ENCODE assay signal across 18 mouse cellular contexts in the genomic region with DNA sequence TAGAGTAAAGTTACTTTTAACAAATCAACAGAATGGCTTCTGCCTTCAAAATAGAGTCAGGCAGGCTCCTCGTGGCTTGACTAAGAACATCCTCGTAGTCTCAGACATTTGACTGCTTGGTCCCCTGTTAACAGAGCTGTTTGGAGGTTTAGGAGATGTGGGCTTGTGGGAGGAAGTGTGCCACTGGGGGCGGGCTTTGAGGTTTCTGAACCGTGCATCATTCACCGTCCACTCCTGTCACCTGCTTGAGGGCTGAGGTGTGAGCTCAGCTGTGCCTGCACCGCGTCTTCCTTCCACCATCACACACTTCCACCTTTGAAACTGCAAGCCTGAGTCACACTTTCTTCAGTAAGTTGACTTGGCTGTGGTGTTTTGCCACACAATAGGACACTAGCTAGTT. TPM values are rescaled to one million over a fixed set of nuclear protein-coding genes. Genes with fewer than 3 reads are reported as not detected.
DNase-seq lines count a peak whose midpoint lies in the region; ATAC-seq and TF ChIP-seq lines count a peak whose summit lies in the region.
"Had no signal": no experiment of that assay in that cellular context is flagged by ENCODE, and none has a peak within 500 bp of the region (broad histone marks: within the 10 kb centered on the region; RNA-seq: fewer than 3 reads in every experiment).

No protein-coding gene starts in this region.

- no peak overlapping the region for H3K4me2 ChIP-seq in liver, postnatal 0 days (ENCODE audit: low read depth, low read length)
- H3K4me2 ChIP-seq in liver, embryonic 11.5 days = no peak overlapping the region
- H3K4me2 ChIP-seq: forebrain, embryonic 15.5 days; hindbrain, embryonic 13.5 days had no signal

- peak; percentile 16 for DNase-seq in liver, postnatal 0 days
- DNase-seq in liver, embryonic 11.5 days (ENCODE audit: low spot score) = no peak
- DNase-seq in naive thymus-derived CD4-positive, alpha-beta T cell, adult 2 months (ENCODE audit: low read depth) = peak; percentile 90
- DNase-seq in thymus, postnatal 0 days (ENCODE audit: low spot score) = peak; percentile 79
- no peak for DNase-seq in embryo, embryonic 10.5 days (ENCODE audit: low spot score)
- DNase-seq in cerebellum, postnatal 10 days = no peak
- no peak for DNase-seq in gastrocnemius, postnatal 10 days
- DNase-seq: kidney, postnatal 4 days; right cerebral cortex, adult 18-20 months had no signal

- no peak for TF ChIP-seq EP300 in liver, postnatal 0 days (IDR thresholded peaks at IDR 0.05; ENCODE audit: low read depth)

- H3K9me3 ChIP-seq in liver, postnatal 0 days (ENCODE audit: low read length) = no peaks in the 10 kb centered on the region
- no peaks in the 10 kb centered on the region for H3K9me3 ChIP-seq in liver, embryonic 11.5 days (ENCODE audit: control insufficient read depth, low read length)
- H3K9me3 ChIP-seq: forebrain, embryonic 15.5 days; hindbrain, embryonic 13.5 days had no signal

- WGBS in liver, postnatal 0 days (ENCODE audit: insufficient replicate concordance) = 35% methylated on average over 7 of the region's 7 CpGs
- WGBS in liver, embryonic 11.5 days = 40% methylated on average over 7 of the region's 7 CpGs

- no peak for ATAC-seq in liver, postnatal 0 days
- ATAC-seq in liver, embryonic 11.5 days (replicated peaks; ENCODE audit: low FRiP score) = no peak
- ATAC-seq in activated CD4-positive, CD25-positive, alpha-beta regulatory T cell, adult 4 months = peak; percentile 99
- ATAC-seq: forebrain, embryonic 15.5 days had no signal

- no peaks in the 10 kb centered on the region for H3K36me3 ChIP-seq in liver, postnatal 0 days (replicated peaks; ENCODE audit: insufficient read depth, low read length)
- H3K36me3 ChIP-seq in liver, embryonic 11.5 days (ENCODE audit: control insufficient read depth, insufficient read depth, low read length) = no peaks in the 10 kb centered on the region
- H3K36me3 ChIP-seq: forebrain, embryonic 15.5 days; hindbrain, embryonic 13.5 days had no signal

- no peaks in the 10 kb centered on the region for H3K4me1 ChIP-seq in liver, postnatal 0 days (ENCODE audit: insufficient read depth)
- H3K4me1 ChIP-seq in liver, embryonic 11.5 days (replicated peaks; ENCODE audit: control insufficient read depth, insufficient read depth, low read length) = no peaks in the 10 kb centered on the region
- H3K4me1 ChIP-seq: forebrain, embryonic 15.5 days; hindbrain, embryonic 13.5 days had no signal

- no peaks in the 10 kb centered on the region for H3K27me3 ChIP-seq in liver, postnatal 0 days (ENCODE audit: insufficient read depth, low read length)
- H3K27me3 ChIP-seq in liver, embryonic 11.5 days (replicated peaks; ENCODE audit: control insufficient read depth, insufficient read depth, low read length) = no peaks in the 10 kb centered on the region
- H3K27me3 ChIP-seq: forebrain, embryonic 15.5 days; hindbrain, embryonic 13.5 days had no signal

- H3K9ac ChIP-seq in liver, postnatal 0 days (replicated peaks) = no peak overlapping the region
- H3K9ac ChIP-seq in liver, embryonic 11.5 days (ENCODE audit: low read depth, low read length) = no peak overlapping the region
- H3K9ac ChIP-seq: forebrain, embryonic 15.5 days; hindbrain, embryonic 13.5 days had no signal

- H3K4me3 ChIP-seq in liver, postnatal 0 days (ENCODE audit: low read depth, low read length) = no peak overlapping the region
- H3K4me3 ChIP-seq in liver, embryonic 11.5 days (ENCODE audit: low read depth, low read length) = no peak overlapping the region
- H3K4me3 ChIP-seq: forebrain, embryonic 15.5 days; hindbrain, embryonic 13.5 days had no signal

- H3K27ac ChIP-seq in liver, postnatal 0 days (ENCODE audit: low read depth) = no peak overlapping the region
- no peak overlapping the region for H3K27ac ChIP-seq in liver, embryonic 11.5 days (ENCODE audit: low read depth, low read length)
- H3K27ac ChIP-seq: forebrain, embryonic 15.5 days; hindbrain, embryonic 13.5 days; macrophage had no signal

- TF ChIP-seq CTCF in liver, postnatal 0 days (IDR thresholded peaks at IDR 0.05; ENCODE audit: low read depth) = peak; percentile 10; the same call in 1 of the 2 replicates

RNA-seq across cellular contexts. Expression of gene 1700021F07Rik, which starts 52.6 kb away (rescaled TPM):
- polyA plus RNA-seq in liver, postnatal 0 days (2015; fragmentation: Nextera tagmentation; extraction: Ambion mirVana) = not detected in 2 replicates
- polyA plus RNA-seq in liver, embryonic 11.5 days (2014; fragmentation: Nextera tagmentation; extraction: Ambion mirVana) = not detected in 2 replicates
- not detected for polyA plus RNA-seq in activated CD4-positive, CD25-positive, alpha-beta regulatory T cell, adult 4 months (2017; shearing (Covaris generic))
- polyA plus RNA-seq in thymus, postnatal 0 days (2015; fragmentation: Nextera tagmentation; extraction: Ambion mirVana) = not detected in 2 replicates
- total RNA-seq in gastrocnemius, postnatal 10 days (2021) = not detected
- total RNA-seq: heart, adult 18-20 months had no signal
- polyA plus RNA-seq: embryonic facial prominence, embryonic 11.5 days; forebrain, embryonic 15.5 days; hindbrain, embryonic 13.5 days; limb, embryonic 11.5 days; macrophage; neural tube, embryonic 11.5 days; urinary bladder, adult 2 months had no signal

Comparison
In these comparisons a context has a peak if more than half of its experiments do, and no peak if none do; other contexts are left out.
1. DNase-seq: peak in liver, postnatal 0 days (single experiment), naive thymus-derived CD4-positive, alpha-beta T cell, adult 2 months (single experiment) and thymus, postnatal 0 days (single experiment); none in liver, embryonic 11.5 days (single experiment), embryo, embryonic 10.5 days (single experiment), cerebellum, postnatal 10 days (0 of 2) and gastrocnemius, postnatal 10 days (single experiment).